Mouse (Mus musculus) liver, embryonic 12.5 days (tissue): Measurements from ENCODE around the gene Zfp622. TPM values are rescaled to one million over a fixed set of nuclear protein-coding genes. Genes with fewer than 3 reads are reported as not detected.

Experiments
- ATAC-seq: fragments of 200-750 bp; cut with Nextera tagmentation; 2 replicates; pipeline ENCODE4 v1.8.0; 2017; ENCODE audit warnings: moderate number of reproducible peaks, mild to moderate bottlenecking, moderate library complexity
- H3K27ac ChIP-seq: fragments of 300-500 bp; sonication (generic); 2 replicates; pipeline ENCODE4 v1.5.1; 2016; ENCODE audit warnings: mild to moderate bottlenecking
- H3K27me3 ChIP-seq: fragments of 300-500 bp; sonication (generic); replicated peaks from 2 replicates; pipeline ENCODE4 v1.6.1; 2016; ENCODE audit warnings: mild to moderate bottlenecking, moderate library complexity
- H3K36me3 ChIP-seq: fragments of 300-500 bp; sonication (generic); 2 replicates; pipeline ENCODE4 v1.6.1; 2016; ENCODE audit warnings: mild to moderate bottlenecking, moderate library complexity
- H3K4me1 ChIP-seq: fragments of 300-500 bp; sonication (generic); 2 replicates; pipeline ENCODE4 v1.6.1; 2016
- H3K4me2 ChIP-seq: fragments of 300-500 bp; sonication (generic); 2 replicates; pipeline ENCODE4 v1.6.1; 2016; ENCODE audit warnings: mild to moderate bottlenecking, moderate library complexity
- H3K4me3 ChIP-seq: fragments of 300-500 bp; sonication (generic); 2 replicates; pipeline ENCODE4 v1.5.1; 2016; ENCODE audit warnings: mild to moderate bottlenecking, moderate library complexity
- H3K9ac ChIP-seq: fragments of 300-500 bp; sonication (generic); 2 replicates; pipeline ENCODE4 v1.6.1; 2016; ENCODE audit warnings: mild to moderate bottlenecking, moderate library complexity
- H3K9me3 ChIP-seq: fragments of 300-500 bp; sonication (generic); replicated peaks from 2 replicates; pipeline ENCODE4 v1.6.1; 2016; ENCODE audit warnings: mild to moderate bottlenecking, moderate library complexity
- WGBS: fragments of 180-500 bp; shearing (Covaris S2); methylation state at CpG from one replicate; pipeline ENCODE4 v1.1.7; 2016; ENCODE audit not compliant: insufficient replicate concordance; 5-methylcytosine and 5-hydroxymethylcytosine counted together
- polyA plus RNA-seq: library from polyadenylated mRNA; unstranded; fragments of >200 nt; fragmentation: Nextera tagmentation; extraction: Ambion mirVana; gene quantifications from 2 replicates; pipeline ENCODE4 v1.2.1, GENCODE M21; 2016

Zfp622 gene
- polyA plus RNA-seq, 1 experiment from 2014 or later: 25.9 TPM

DNA sequence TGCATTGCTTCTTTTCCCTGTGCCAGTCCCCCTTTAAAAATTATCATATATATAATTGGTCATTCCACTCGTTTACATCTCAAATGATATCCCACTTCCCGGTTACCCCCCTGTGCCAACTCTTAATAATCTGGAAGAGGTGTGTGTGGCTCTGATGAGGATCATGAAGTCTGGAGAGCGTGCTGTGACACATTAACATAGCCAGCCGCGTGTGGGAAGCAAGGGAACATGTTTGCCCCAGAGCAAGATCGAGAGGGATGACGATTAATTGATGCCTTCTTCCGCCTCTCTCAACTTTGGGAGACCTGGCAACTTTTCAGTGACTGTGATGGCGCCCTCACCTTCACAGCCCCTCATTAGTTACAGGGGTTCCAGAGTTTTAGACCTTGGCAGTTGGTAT, 34.5 kb upstream of the Zfp622 start:
- Histone ChIP-seq H3K9me3 (no peaks in the 10 kb centered on the region), H3K9ac (no peak overlapping the region), H3K4me3 (no peak overlapping the region), H3K36me3 (no peaks in the 10 kb centered on the region), H3K27ac (no peak overlapping the region), H3K27me3 (no peaks in the 10 kb centered on the region), H3K4me1 (no peaks in the 10 kb centered on the region), H3K4me2 (no peak overlapping the region)
- ATAC-seq: no peak
- WGBS: 70% methylated on average over 9 of the region's 9 CpGs

DNA sequence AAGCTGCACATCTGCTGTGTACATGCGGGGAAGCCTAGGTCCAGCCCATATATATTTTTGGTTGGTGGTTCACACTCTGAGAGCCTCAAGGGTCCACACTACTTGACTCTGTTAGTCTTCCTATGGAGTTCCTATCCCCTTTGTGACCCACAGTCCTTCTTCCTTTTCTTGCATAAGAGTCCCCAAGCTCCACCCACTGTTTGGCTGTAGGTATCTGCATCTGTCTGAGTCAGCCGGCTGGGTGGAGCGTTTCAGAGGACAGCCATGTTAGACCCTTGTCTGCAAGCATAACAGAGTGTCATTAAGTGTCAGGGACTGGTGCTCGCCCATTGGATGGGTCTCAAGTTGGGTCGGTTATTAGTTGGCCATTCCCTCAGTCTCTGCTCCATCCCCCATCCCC, 33.6 kb upstream of the Zfp622 start:
- H3K4me2 ChIP-seq: no peak overlapping the region
- no peak overlapping the region for H3K9ac ChIP-seq
- H3K27me3 ChIP-seq: no peaks in the 10 kb centered on the region
- no peaks in the 10 kb centered on the region for H3K4me1 ChIP-seq
- H3K36me3 ChIP-seq: no peaks in the 10 kb centered on the region
- H3K27ac ChIP-seq: no peak overlapping the region
- WGBS: 55% methylated on average over 5 of the region's 5 CpGs
- no peak for ATAC-seq
- no peaks in the 10 kb centered on the region for H3K9me3 ChIP-seq
- no peak overlapping the region for H3K4me3 ChIP-seq

GRCm38 (mm10) chr15:25951037-25951436, 33.1 kb upstream of the Zfp622 start:
- 50% methylated on average over 4 of the region's 4 CpGs for WGBS
- no peak overlapping the region for H3K9ac ChIP-seq
- no peaks in the 10 kb centered on the region for H3K27me3 ChIP-seq
- no peak overlapping the region for H3K4me2 ChIP-seq
- no peak for ATAC-seq
- no peaks in the 10 kb centered on the region for H3K4me1 ChIP-seq
- no peak overlapping the region for H3K27ac ChIP-seq
- H3K36me3 ChIP-seq: no peaks in the 10 kb centered on the region
- H3K4me3 ChIP-seq: no peak overlapping the region
- H3K9me3 ChIP-seq: no peaks in the 10 kb centered on the region

DNA sequence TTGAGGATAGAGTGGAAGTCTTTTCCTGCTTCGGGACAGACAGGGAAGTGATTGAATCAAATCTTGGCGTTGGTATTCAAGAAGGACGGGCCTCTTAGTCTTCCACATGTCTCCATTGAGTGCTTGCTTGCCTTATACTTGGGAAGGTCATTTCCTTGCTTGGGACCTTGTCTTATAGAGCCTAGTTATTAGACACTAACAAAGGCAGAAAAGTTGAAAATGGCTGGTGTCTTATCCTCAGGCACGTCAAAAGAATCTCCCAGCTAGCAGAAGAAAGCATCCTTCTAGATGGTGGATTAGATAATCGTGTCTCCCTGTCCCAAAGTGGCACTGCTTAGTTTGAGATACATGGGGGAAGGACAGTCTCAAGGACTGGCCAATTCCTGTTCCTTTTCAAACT, 28.2 kb upstream of the Zfp622 start:
- no peaks in the 10 kb centered on the region for H3K27me3 ChIP-seq
- no peak overlapping the region for H3K27ac ChIP-seq
- no peak overlapping the region for H3K4me2 ChIP-seq
- H3K36me3 ChIP-seq: no peaks in the 10 kb centered on the region
- no peaks in the 10 kb centered on the region for H3K4me1 ChIP-seq
- H3K4me3 ChIP-seq: no peak overlapping the region
- H3K9ac ChIP-seq: no peak overlapping the region
- no peak for ATAC-seq
- 55% methylated on average over 5 of the region's 5 CpGs for WGBS
- H3K9me3 ChIP-seq: no peaks in the 10 kb centered on the region

DNA sequence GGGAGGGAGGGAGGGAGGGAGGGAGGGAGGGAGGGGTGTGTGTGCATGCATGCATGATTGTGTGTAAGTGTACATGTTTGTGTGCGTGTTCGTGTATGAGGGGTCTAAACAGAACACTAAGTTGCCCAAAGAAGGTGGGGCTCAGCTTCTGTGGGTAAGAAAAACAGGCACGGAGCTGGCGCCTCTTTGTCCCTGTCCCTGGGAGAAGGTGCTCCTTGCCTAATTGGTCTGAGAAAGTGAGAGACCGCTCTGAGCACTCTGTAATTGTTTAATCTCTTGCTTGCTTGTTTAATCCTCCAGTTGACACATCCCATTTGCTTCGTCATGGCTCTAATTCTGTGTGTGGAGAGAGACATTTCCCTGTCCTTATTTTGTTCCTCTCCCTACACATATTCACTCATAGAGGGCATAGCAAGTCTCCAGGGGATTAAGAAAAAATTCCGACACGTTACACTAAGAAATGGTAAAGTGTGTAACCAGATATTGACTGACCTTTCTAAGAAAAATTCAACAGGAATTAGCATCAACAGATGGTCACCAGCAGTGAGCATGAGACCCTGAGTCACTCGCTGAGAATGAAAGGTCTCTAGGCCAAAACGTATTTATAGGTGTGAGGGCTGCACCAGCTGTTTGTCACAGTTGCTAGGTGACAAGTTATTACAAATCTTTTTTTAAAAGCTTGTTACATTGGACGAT, 27.6 kb upstream of the Zfp622 start:
- no peak overlapping the region for H3K9ac ChIP-seq
- ATAC-seq: no peak
- H3K36me3 ChIP-seq: no peaks in the 10 kb centered on the region
- WGBS: 50% methylated on average over 11 of the region's 11 CpGs
- H3K4me2 ChIP-seq: no peak overlapping the region
- no peaks in the 10 kb centered on the region for H3K4me1 ChIP-seq
- H3K4me3 ChIP-seq: no peak overlapping the region
- no peaks in the 10 kb centered on the region for H3K9me3 ChIP-seq
- H3K27ac ChIP-seq: no peak overlapping the region
- no peaks in the 10 kb centered on the region for H3K27me3 ChIP-seq

- 71% methylated on average over 10 of the region's 10 CpGs for WGBS
- no peaks in the 10 kb centered on the region for H3K9me3 ChIP-seq
- no peak overlapping the region for H3K4me2 ChIP-seq
- no peak for ATAC-seq
- no peak overlapping the region for H3K9ac ChIP-seq
- H3K27me3 ChIP-seq: no peaks in the 10 kb centered on the region
- H3K4me3 ChIP-seq: no peak overlapping the region
- no peaks in the 10 kb centered on the region for H3K36me3 ChIP-seq
- H3K4me1 ChIP-seq: no peaks in the 10 kb centered on the region
- no peak overlapping the region for H3K27ac ChIP-seq
Measured at GRCm38 (mm10) chr15:25957651-25958050, 26.5 kb upstream of the Zfp622 start.

DNA sequence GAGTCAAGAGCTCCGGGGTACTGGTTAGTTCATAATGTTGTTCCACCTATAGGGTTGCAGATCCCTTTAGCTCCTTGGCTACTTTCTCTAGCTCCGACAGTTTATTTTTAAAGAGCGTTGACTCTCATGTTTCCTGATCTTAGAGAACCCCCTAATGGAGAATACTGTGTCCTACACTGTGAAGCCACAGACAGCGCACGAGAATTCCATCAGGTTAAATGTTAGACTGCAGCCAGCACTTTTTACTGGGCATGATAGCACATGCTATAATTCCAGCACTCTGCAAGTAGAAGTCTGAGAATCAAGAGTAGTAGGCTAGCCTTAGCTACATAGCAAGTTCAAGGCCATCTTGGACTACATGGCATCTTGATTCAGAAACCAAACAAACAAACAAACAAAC, 24.8 kb upstream of the Zfp622 start:
- no peak for ATAC-seq
- H3K4me2 ChIP-seq: no peak overlapping the region
- H3K9ac ChIP-seq: no peak overlapping the region
- no peaks in the 10 kb centered on the region for H3K27me3 ChIP-seq
- H3K4me3 ChIP-seq: no peak overlapping the region
- no peaks in the 10 kb centered on the region for H3K9me3 ChIP-seq
- no peaks in the 10 kb centered on the region for H3K4me1 ChIP-seq
- H3K36me3 ChIP-seq: no peaks in the 10 kb centered on the region
- 46% methylated on average over 5 of the region's 5 CpGs for WGBS
- no peak overlapping the region for H3K27ac ChIP-seq

GRCm38 (mm10) chr15:25960231-25960630, 23.9 kb upstream of the Zfp622 start:
- Histone ChIP-seq H3K4me2 (no peak overlapping the region), H3K36me3 (no peaks in the 10 kb centered on the region), H3K4me1 (no peaks in the 10 kb centered on the region), H3K9ac (no peak overlapping the region), H3K27me3 (no peaks in the 10 kb centered on the region), H3K4me3 (no peak overlapping the region), H3K27ac (no peak overlapping the region), H3K9me3 (no peaks in the 10 kb centered on the region)
- 64% methylated on average over 5 of the region's 5 CpGs for WGBS
- no peak for ATAC-seq

- 44% methylated on average over 6 of the region's 6 CpGs for WGBS
- H3K27ac ChIP-seq: no peak overlapping the region
- no peaks in the 10 kb centered on the region for H3K9me3 ChIP-seq
Measured at GRCm38 (mm10) chr15:25966220-25966774, 17.9 kb upstream of the Zfp622 start.

GRCm38 (mm10) chr15:25971596-25971995, 12.6 kb upstream of the Zfp622 start:
- ATAC-seq: no peak
- Histone ChIP-seq H3K27me3 (no peaks in the 10 kb centered on the region), H3K27ac (no peak overlapping the region), H3K4me1 (no peaks in the 10 kb centered on the region), H3K9me3 (no peaks in the 10 kb centered on the region), H3K4me3 (no peak overlapping the region), H3K4me2 (no peak overlapping the region), H3K36me3 (no peaks in the 10 kb centered on the region), H3K9ac (no peak overlapping the region)
- WGBS: 61% methylated on average over 9 of the region's 9 CpGs

More at GRCm38 (mm10) chr15:25966220-25966774, 17.9 kb upstream of the Zfp622 start:
- Histone ChIP-seq H3K4me1 (no peaks in the 10 kb centered on the region), H3K9ac (no peak overlapping the region), H3K36me3 (no peaks in the 10 kb centered on the region), H3K4me2 (no peak overlapping the region), H3K4me3 (no peak overlapping the region), H3K27me3 (no peaks in the 10 kb centered on the region)
- no peak for ATAC-seq

GRCm38 (mm10) chr15:25972758-25973157, 11.4 kb upstream of the Zfp622 start:
- H3K27me3 ChIP-seq: no peaks in the 10 kb centered on the region
- H3K4me1 ChIP-seq: no peaks in the 10 kb centered on the region
- no peak overlapping the region for H3K9ac ChIP-seq
- no peak for ATAC-seq
- no peak overlapping the region for H3K4me3 ChIP-seq
- no peak overlapping the region for H3K4me2 ChIP-seq
- WGBS: 69% methylated on average over 5 of the region's 5 CpGs
- H3K9me3 ChIP-seq: no peaks in the 10 kb centered on the region
- no peaks in the 10 kb centered on the region for H3K36me3 ChIP-seq
- no peak overlapping the region for H3K27ac ChIP-seq

DNA sequence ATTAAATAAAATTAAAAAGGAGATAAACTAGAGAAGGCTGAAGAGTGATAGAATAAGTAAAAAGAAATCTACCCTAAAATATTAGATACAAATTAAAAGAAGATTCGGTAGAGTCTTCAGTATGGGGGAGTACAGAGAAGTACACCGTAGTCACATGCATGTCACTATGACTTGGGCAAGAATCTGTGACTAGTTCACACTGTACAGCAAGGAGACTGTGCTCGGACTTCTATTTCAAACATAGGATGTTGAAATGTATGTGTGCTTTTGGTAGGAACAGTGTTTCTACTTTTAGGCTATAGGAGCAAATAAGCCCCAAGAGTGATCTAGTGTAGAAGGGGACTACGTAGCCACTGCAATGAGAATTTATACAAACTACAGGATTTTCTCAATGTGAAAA, 9.8 kb upstream of the Zfp622 start:
- Histone ChIP-seq H3K4me2 (no peak overlapping the region), H3K36me3 (no peaks in the 10 kb centered on the region), H3K27ac (no peak overlapping the region), H3K9me3 (no peaks in the 10 kb centered on the region), H3K4me1 (no peaks in the 10 kb centered on the region), H3K4me3 (no peak overlapping the region), H3K9ac (no peak overlapping the region), H3K27me3 (no peaks in the 10 kb centered on the region)
- 75% methylated on average over 4 of the region's 4 CpGs for WGBS
- ATAC-seq: no peak

GRCm38 (mm10) chr15:25975810-25976209, 8.4 kb upstream of the Zfp622 start:
- Histone ChIP-seq H3K9me3 (no peaks in the 10 kb centered on the region), H3K4me3 (no peak overlapping the region), H3K9ac (no peak overlapping the region), H3K4me1 (no peaks in the 10 kb centered on the region), H3K27me3 (no peaks in the 10 kb centered on the region), H3K27ac (no peak overlapping the region), H3K36me3 (no peaks in the 10 kb centered on the region), H3K4me2 (no peak overlapping the region)
- 67% methylated on average over 6 of the region's 6 CpGs for WGBS
- no peak for ATAC-seq
